Mouse (Mus musculus) megakaryocyte, adult 5-6 weeks (primary cell): ENCODE measurements around the gene 2310039H08Rik. TPM values are rescaled to one million over a fixed set of nuclear protein-coding genes. Genes with fewer than 3 reads are reported as not detected.
"Not testable (repeated sequence)": the region's sequence is repeated elsewhere in the genome, so short reads cannot be mapped to it uniquely, and the experiment has no call there.

Experiments
- ATAC-seq: 2 replicates; pipeline ENCODE4 v1.8.0; 2016; ENCODE audit warnings: mild to moderate bottlenecking, inconsistent platforms; ENCODE audit not compliant: poor library complexity, severe bottlenecking
- total RNA-seq, 2 experiments: library from RNA; stranded (forward) in 1 of 2; stranded (reverse) in 1 of 2; fragments of 153-499, 151-499 nt in 1 of 2; fragments of 221-1000, 200-1000 nt in 1 of 2; gene quantifications; 2 replicates each; pipeline versions ENCODE4 v1.2.3 to v1.2.4; 2015 to 2017

Gene 2310039H08Rik
- total RNA-seq, 2 experiments from 2014 or later = 5.5 to 8.8 TPM

DNA sequence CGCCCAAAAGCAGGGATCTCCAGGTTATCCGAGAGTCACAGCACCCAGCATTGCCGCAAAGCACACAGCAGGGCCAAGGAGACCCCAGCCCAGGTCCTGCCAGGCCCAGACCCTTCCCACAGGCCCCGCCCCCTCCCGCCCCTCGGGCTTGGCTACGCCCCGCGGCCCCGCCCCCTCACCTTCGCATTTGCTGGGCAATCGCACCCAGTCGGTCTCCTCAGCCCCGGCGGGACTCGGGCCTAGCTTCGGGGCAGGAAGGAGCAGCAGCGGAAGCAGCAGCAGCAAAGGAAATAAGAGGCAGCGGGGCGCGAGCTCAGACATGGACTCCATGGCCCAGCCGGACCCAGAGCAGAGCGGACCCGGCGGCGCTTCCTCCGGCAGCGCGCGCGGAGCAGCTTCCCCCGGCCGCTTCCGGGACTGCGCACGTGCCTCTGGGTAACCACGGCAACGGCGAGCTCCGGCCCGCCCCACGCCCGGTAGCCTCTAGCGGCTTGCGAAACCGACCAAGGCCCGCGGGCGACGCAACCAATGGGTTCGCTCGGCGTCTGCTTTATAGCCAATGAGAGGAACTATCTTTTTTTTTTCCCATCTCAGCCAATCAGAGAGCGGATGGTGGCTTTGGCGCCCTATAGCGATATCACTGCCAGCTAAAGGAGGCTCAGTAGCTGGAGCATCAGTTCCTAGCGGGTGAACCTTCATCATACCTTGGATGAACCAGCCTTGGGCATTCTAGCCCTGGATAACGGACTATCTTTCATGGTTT lies 20.5 kb upstream of the 2310039H08Rik start, which contains the start of gene Cnpy3:
TSS of gene Cnpy3 (minus strand) at position 421 of the 763 bp plus-strand sequence.
- peak; percentile 93 for ATAC-seq

DNA sequence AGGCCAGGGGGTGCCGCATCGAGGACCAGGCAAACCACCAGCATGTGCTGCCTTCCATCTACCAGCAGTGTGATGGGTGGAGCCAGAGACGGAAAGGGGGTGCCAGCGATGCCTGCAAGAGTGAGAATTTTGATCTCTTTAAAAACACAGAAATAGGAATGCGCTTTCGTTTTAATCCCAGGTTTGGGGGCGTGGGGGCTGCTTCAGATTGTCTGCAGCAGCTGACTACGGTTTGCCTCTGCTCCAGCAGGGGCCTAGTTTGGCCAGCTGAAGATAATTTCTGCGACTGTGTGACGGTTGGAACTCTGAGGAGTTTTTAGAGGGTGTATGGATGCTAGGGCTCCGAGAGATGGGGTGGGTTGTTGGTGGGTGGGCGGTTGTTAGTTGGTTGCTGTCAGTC lies 13.7 kb upstream of the 2310039H08Rik start:
- no peak for ATAC-seq

DNA sequence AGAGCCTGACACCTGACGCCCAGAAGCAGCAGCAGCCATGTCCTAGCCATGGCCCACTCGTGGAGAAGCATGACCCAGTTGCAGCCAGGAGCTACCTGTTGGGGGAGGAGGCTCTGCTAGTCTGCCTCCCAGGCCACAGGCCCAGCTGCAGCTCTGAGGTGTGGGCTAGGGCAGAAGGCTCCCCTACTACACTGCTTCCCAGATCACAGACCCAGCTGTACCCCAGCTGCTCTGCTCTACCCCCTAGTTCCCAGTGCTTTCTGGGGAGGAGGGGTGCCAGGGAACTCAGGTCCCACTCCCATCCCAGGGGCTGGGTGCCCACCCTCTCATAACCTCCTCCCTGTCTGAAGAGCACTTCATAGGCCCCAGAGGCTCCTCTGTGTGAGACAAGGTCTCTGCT lies 8.9 kb upstream of the 2310039H08Rik start, which contains the start of gene Ptcra:
TSS of gene Ptcra (minus strand) at position 169 of the 400 bp plus-strand sequence.
- ATAC-seq = no peak

DNA sequence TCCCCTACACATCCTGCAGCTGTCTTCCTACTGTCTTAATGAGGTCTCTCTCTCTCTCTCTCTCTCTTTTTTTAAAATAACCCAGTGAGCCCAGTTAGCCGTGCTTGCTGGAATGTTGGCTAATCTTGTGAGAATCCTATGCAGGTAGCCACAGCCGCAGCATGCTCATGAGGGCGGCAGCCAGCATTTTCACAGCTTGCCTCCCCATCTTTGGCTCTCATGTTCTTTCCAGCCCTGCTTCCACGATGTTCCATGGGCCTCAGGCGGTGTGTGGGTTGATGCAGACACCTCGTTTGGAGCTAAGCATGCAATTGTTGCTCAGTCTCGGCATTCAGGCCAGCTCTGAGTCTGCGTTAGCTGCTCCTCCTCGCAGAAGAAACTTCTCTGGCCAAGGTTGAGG lies 7.5 kb upstream of the 2310039H08Rik start:
- not testable (repeated sequence) for ATAC-seq

DNA sequence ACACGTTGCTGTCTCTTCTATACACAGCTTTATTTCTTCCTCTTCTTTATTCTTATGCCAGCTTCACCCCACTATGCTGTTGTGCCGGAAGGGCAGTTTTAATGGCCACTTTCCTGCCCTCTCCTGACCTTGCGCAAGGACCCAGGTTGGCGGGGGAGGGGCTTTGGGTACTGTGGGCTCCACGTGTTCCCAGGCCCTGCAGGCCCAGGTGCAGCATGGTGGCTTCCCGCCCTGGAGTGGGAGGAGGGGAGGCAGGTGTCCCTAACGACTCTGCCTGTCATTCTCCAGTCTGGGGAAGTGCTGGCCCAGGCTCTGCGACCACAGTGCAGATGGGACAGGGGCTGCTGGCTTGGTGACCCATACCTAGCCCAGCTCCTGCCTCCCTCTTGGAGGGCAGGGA lies 4.6 kb upstream of the 2310039H08Rik start:
- ATAC-seq = 0 out of 2 replicates have a peak, but pooled peaks have one; percentile 4

DNA sequence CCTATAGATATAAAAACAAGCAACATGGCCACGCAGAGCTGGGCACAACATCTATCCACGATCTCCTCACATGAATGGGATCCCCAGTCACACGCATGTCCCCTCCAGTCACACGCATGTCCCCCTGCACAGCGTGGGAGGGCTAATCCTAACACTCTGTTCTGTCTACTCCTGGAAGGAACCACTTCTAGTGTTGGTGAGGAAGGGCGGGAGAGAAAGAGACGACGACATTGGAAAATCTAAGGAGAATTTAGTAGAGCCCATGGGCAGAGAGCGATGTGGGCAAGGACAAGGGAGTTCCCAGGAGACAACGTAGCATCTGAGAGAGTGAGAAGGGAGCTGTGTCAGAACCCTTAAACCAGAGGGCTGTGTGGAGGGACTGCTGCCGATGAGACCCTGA lies 1.9 kb upstream of the 2310039H08Rik start:
- no peak for ATAC-seq

DNA sequence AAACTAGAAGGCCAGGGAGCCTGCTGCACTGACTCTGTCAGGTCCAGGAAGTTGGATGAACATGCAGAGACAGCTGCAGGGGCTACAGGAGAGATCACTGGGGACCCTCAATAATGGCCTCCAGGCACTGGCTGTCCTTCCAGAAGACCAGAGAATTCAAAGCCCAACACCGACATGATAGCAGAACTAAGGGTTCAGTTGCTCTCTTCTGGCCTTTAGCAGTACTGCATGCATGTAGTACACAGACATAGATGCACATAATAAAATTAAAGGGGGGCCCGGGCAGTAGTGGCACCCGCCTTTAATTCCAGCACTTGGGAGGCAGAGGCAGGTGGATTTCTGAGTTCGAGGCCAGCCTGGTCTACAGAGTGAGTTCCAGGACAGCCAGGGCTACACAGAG lies 1.4 kb upstream of the 2310039H08Rik start:
- ATAC-seq = no peak

DNA sequence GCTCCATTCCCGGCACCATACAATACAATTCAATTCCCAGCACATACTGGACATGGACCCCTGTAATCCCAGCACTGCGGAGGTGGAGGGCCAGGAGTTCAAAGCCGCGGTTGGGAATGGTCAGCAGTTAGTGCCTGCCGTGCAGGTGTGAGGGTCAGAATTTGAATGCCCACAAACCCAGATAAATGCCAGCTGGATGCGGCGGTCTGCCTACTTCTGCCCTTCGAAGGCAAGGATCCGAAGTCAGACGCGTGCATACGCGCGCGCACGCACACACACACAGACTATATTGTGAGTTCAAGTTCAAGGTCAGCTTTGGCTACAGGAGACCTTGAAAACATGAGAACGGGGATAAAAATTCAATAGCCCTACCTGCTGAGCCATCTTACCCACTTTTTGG lies 819 bp upstream of the 2310039H08Rik start:
- ATAC-seq = no peak

DNA sequence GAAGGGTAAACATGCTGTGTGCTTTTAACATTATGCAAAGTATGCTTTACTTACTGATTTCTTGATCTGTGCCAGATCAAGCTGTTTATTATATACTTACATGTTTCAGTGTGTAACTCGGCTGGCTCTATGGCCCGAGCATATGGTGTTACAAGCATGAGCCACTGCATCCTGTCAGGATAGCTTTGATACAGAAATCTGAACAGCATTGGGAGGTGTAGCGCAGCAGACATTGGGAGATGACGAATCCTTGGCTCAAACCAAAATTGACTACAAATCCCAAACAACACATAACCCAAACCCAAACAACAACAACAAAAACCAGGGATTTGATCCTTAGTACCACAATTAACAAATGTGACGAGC lies 414 bp upstream of the 2310039H08Rik start:
- ATAC-seq = no peak

DNA sequence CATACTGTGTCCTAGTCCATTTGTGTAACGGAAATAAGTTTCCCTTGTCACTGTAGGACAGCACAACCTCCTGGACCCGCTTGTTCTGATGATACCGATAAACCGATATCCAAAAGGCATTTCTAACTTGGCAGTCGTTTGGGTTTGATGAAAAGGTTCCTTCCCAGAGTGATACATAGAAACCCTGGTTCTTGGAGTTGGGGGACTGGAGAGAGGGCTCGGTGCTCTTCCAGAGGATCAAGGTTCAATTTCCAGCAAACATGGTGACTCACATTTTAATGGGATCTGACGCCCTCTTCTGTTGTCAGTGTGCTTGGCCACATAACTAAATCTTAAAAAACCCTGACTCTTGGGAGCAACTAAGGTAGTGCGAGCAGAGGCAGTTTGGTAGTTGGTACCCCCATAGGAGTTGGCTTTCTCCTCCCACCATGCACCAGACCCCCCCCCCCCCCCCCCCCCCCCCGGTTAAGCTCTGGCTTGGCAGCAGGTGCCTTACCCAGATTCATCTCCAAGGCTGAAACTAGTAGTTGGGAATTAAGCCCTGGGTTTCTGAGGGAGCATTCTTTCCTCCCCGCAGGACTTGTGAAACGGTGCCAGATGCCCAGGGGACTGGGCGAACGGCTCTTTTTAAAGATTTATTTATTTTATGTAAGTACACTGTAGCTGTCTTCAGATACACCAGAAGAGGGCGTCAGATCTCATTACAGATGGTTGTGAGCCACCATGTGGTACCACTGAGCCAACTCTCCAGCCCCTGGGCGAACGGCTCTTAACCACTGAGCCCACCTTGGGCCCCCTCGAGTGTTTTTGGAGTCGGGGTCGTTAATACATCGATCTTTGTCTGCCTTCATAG lies 1.1 kb downstream of the 2310039H08Rik start:
- no peak for ATAC-seq

DNA sequence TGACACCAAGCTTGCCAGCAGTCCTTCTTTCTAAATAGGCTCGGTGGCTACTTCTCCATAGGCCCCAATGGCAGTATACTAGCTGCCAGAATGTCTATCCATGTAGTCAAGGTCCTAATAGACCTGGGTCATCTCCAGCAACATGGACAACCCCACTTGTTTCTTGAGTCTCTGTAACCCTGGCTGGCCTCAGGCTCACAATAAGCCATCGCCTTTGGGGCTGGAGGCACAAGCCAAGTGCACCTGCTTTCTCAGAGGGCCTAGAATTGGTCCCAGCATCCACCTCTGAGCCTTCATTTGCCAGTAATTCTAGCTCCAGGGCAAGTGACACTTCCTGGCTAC lies 1.7 kb downstream of the 2310039H08Rik start:
- no peak for ATAC-seq

DNA sequence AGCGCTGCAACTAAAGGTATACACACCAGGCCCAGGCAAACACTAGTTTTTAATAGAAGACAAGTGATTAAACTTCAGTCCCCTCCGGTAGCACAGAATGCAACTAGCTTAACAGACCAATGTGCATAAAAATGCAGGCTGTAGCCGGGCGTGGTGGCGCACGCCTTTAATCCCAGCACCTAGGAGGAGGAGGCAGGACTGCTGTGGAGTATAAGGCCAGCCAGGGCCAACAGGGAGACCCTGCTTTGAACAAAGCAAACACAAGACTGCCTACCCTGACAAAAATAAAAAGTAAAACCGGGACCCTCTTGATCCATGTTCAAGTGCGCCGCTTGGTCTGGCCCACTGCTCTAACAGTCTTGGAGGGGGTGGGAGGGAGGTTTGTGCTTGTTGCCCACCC lies 2.6 kb downstream of the 2310039H08Rik start:
- no peak for ATAC-seq

DNA sequence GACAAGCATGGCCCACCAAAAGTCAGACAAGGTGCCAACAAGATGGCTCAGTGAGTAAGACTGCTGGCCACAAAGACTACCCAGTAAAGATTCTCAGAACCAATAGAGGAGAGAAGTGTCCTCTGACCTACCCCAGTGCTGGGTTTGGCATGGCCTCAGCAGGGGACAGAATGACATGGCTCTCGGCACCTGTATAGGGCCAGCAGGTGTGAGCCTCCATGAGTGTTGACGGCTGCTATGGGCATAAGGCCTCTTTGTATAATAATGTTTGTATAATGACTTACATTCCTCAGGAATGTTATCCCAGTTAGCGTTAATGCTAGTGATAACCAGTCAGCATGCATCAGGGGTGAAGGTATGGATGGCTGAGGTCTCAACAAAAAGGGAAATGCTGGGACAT lies 3.7 kb downstream of the 2310039H08Rik start:
- no peak for ATAC-seq

DNA sequence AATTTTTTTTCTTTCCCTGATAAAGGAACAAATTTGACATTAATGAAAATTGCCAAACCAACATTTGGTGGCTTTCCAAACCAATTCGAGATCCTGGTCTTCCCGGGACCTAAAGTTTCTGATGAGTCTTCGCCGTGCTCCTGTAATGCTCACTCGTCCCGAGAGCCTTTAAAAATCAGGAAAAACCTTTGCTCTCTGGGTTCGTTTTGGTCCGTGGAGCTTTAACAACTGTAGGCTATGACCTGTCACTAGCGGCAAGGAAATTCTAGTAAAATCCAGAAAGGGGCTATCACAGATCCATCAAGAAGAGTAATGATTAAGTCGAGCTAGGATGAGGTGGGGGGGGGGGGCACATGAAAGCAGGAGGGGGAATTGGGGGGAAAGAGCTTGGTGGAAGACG lies 9.4 kb downstream of the 2310039H08Rik start:
- ATAC-seq = no peak

DNA sequence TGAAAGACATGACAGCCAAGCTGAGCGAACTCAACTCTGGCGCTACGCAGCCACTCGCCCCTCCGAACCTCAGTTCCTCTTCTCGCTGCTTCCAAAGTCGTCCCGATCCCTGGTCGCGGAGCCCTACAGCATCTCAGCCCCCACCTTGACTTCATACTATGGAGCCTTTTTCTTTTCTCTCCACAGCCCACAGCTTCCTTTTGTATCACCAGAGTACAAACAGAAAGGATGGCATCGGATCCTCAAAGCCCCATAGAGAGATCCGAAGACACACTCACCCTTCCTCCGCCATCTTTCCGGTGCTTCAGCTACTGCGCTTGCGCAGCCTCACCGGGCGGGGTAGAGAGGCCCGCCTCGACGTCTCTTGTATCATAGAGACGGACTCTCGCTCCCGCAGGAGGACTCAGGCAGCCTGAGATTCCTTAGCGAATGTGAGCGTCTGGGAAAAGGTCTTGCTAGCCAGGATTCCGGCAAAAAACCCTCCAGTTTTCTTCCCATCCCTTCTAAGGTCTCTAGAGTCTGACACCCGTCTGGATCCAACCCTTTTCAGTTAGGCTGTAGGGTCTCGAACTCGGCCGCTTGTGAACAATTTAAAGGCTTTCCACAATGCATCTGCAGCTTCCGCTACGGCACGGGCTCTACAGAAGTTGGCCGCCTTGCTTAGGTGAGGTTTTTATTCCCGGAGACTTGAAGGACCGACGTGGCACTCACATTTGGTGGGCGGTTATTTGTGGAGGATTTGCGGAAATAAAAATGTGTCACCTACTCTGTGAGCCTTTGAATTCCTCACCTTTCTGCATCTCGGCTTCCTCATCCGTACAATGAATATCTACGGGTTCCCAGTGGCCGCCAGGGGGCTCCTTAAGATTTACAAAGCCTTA lies 10.1 kb downstream of the 2310039H08Rik start, which contains the start of gene Rpl7l1:
TSS of gene Rpl7l1 (minus strand) at position 332 of the 881 bp plus-strand sequence.
- ATAC-seq = peak; percentile 96

DNA sequence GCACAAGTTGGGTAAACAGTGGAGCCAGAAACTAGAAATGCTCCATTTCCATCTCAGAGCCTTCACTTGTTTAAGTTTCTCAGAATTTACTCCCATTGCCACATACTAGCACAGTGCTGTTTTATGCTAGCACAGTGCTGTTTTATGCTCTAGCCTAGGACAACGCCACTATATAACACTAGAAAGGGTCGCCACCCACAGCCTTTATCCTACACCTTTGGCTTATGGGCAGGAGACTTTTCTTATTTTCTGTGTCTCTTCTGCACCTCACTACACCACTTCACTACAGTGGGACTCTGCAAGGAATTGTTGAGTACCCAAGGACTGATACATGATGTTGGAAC lies 10.8 kb downstream of the 2310039H08Rik start:
- no peak for ATAC-seq

DNA sequence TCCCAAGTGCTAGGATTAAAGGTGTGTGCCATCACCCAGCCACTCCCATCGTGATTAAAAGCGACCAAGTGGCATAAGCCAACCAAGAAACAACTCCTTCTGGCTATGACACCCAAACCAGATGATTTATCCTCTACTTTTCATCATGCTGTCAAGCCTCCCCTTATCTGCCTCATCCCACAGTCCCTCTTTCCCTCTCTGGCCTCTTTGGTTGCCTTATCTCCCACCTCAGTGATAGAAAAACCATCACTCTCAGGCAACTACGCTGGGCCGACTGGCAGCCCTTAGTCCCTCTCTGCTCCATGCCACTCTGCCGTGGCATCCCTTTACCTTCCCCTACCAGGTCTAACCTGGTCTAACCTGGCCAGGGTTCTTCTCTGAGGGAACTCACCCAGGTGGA lies 14.5 kb downstream of the 2310039H08Rik start:
- no peak for ATAC-seq

DNA sequence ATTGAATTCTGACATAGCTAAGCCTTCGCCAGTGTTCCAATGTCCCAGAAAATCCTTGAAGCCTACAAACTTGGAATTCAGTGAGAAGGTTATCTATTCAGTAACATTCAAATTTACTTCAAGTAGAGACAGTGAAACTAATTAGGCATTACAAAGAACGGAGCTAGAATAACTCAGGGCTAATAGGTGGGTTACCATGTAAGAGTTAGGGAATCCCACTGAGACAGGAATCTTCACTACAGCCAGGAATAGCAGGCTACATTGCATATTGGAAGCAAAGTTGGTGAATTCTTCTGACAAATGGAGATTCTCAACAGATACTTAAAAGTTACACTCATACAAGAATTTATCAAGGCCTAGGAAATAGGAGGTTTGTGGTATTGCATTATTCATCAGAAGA lies 15.5 kb downstream of the 2310039H08Rik start:
- not testable (repeated sequence) for ATAC-seq

DNA sequence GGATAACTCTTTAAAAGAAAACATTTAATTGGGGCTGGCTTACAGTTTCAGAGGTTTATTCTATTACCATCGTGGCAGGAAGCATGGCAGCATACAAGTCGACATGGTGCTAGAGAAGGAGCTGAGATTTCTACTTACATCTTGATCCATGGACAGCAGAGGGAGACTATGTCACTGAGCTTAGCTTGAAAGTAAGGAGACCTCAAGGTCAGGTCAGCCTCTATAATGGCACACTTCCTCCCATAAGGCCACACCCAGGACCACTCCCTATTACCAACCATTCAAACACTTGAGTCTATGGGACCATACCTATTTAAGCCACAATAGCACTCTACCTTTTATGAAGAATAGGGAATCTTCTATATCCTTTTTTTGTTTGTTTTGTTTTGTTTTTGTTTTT lies 20.5 kb downstream of the 2310039H08Rik start:
- ATAC-seq = no peak

DNA sequence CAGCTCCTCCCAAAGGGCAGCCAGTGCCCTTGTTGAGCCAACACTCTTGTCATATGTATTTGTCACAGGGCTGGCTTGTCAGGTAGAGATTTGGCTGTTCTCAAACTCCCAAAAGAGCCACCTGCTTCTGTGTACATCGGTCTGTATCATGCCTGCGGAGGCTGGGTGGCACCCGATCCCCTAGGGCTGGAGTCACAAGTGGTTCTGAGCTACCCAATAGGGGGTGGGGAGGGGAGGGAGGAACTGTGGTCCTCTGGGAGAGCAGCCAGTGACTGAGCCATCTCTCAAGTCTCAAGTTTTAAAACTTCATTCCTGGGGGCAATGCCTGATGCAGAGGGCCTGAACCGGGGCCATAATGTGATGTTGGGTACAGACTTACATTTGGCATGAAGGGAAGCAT lies 24.3 kb downstream of the 2310039H08Rik start:
- ATAC-seq = no peak

DNA sequence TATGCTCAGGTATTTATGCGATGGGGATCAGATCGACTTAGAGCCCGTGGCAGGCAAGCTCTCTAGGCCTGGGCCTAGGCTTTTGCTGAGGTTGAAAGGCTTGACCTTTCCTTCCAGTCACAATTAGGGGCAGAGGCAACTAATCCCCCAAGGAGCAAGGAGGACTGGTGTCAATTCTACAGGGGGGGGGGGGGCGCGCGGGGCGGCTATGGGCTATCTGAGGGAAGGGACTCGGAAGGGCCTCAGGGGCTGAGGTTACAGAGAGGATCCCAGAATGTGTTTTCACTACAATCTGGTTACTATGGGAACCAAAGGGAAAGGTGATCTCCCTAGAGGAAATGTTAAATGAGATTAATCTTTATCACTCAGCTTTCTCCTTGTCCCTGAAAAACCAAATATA lies 25.0 kb downstream of the 2310039H08Rik start:
- no peak for ATAC-seq
